Mouse (Mus musculus) forebrain, postnatal 0 days (tissue): ENCODE results near the gene Trmt112. TPM values are rescaled to one million over a fixed set of nuclear protein-coding genes. Genes with fewer than 3 reads are reported as not detected.

Source experiments
- ATAC-seq: fragments of 200-750 bp; cut with Nextera tagmentation; 2 replicates; pipeline ENCODE4 v1.8.0; 2017; ENCODE audit warnings: mild to moderate bottlenecking, moderate library complexity
- DNase-seq: peaks from one replicate; pipeline ENCODE4 v3.0.0-alpha.2; 2015
- H3K27ac ChIP-seq: fragments of 300-500 bp; sonication (generic); 2 replicates; pipeline ENCODE4 v1.5.1; 2014; ENCODE audit warnings: low read depth, mild to moderate bottlenecking, antibody characterized with exemption, low read length, moderate library complexity, mixed read lengths
- H3K27me3 ChIP-seq: fragments of 300-500 bp; sonication (generic); 2 replicates; pipeline ENCODE4 v1.6.1; 2014; ENCODE audit warnings: mild to moderate bottlenecking, low read length, mixed read lengths; ENCODE audit not compliant: insufficient read depth
- H3K36me3 ChIP-seq: fragments of 300-500 bp; sonication (generic); 2 replicates; pipeline ENCODE4 v1.6.1; 2014; ENCODE audit warnings: mild to moderate bottlenecking, moderate library complexity; ENCODE audit not compliant: insufficient read depth
- H3K4me1 ChIP-seq: fragments of 300-500 bp; sonication (generic); 2 replicates; pipeline ENCODE4 v1.6.1; 2014; ENCODE audit warnings: antibody characterized with exemption; ENCODE audit not compliant: insufficient read depth
- H3K4me2 ChIP-seq: fragments of 300-500 bp; sonication (generic); 2 replicates; pipeline ENCODE4 v1.6.1; 2014; ENCODE audit warnings: low read depth, mild to moderate bottlenecking, moderate library complexity
- H3K4me3 ChIP-seq: fragments of 300-500 bp; sonication (generic); 2 replicates; pipeline ENCODE4 v1.5.1; 2014; ENCODE audit warnings: low read depth, low read length, mixed read lengths
- H3K9ac ChIP-seq: fragments of 300-500 bp; sonication (generic); 2 replicates; pipeline ENCODE4 v1.6.1; 2014; ENCODE audit warnings: mild to moderate bottlenecking
- H3K9me3 ChIP-seq: fragments of 300-500 bp; sonication (generic); 2 replicates; pipeline ENCODE4 v1.6.1; 2016; ENCODE audit warnings: low read length
- CTCF ChIP-seq: sonication (generic); IDR thresholded peaks from 2 replicates; pipeline ENCODE4 v1.5.1; 2016; ENCODE audit warnings: antibody characterized with exemption, control low read depth, low read depth
- WGBS: fragments of 180-500 bp; shearing (Covaris S2); extraction: QIAGEN DNeasy Blood & Tissue Kit; methylation state at CpG from one replicate; pipeline ENCODE4 v1.1.7; 2014; 5-methylcytosine and 5-hydroxymethylcytosine counted together
- polyA plus RNA-seq: library from polyadenylated mRNA; unstranded; fragments of >200 nt; fragmentation: Nextera tagmentation; extraction: Ambion mirVana; gene quantifications from 2 replicates; pipeline ENCODE4 v1.2.1, GENCODE M21; 2015
- total RNA-seq: library from RNA; depleted of rRNA; stranded (reverse); fragments of >200 nt; gene quantifications from 2 replicates; pipeline ENCODE4 v1.2.3, GENCODE M21; 2014

Gene Trmt112
- total and polyA plus RNA-seq, 2 experiments from 2014 or later, result 52.3 to 102 TPM

DNA sequence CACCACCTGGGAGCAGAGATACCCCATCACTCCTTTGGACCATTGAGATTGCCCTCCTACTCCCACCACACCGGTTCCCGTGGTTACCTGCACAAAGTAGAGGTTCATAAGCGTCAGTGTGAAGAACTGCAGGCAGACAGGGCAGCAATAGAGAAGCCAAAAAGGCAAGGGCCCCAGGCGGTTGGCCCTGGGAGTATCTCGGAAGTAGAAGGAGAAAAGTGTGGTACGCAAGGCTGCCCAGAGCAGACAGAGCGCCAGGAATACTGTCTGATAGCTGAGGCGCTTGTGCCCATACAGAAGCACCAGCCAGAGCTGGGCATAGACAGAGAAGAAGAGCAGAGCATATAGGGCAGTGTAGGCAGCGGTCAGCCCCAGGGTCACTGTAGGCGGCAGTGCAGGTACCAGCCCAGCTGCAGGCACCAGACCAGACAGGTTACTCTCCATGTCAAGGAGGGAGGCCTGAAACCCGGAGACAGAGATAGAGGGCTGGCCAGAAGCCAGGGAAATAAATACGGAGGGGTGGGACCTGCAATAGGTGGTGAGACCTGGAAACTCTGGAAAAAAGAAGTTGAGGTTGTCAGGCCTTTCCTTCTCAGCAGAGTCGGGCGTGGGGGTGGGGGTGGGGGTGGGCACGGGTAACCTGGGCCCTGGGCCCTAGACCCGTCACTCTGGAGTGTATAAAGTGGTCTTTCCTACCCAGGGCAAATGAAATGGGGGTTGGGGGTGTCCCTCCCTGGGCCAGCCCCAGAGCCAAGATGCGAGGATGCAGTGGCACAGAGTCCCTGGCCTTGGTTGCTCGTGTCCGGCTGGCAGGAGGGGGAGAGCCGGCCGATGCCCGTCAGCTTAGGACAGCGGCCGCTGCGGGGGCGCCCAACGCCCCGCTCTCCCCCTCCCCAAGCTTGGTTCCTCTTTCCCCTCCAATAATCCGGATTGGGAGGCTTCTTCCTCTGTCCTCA, 31.2 kb downstream of the Trmt112 start:
- DNase-seq, result no peak
- H3K36me3 ChIP-seq, result peaks cover 7% of the 10 kb centered on the region; the same call in 1 of the 2 replicates
- TF ChIP-seq CTCF, result no peak
- peak overlapping the region; percentile 88 for H3K4me3 ChIP-seq
- H3K9ac ChIP-seq, result peak overlapping the region; percentile 93
- no peaks in the 10 kb centered on the region for H3K9me3 ChIP-seq
- H3K27ac ChIP-seq, result peak overlapping the region; percentile 95; the same call in 1 of the 2 replicates
- WGBS, result 19% methylated on average over 28 of the region's 29 CpGs
- H3K4me1 ChIP-seq, result peaks cover 20% of the 10 kb centered on the region
- H3K27me3 ChIP-seq, result peaks cover 2% of the 10 kb centered on the region; the same call in 1 of the 2 replicates
- ATAC-seq, result 0 out of 2 replicates have a peak, but pooled peaks have one; percentile 0
- H3K4me2 ChIP-seq, result peak overlapping the region; percentile 97

DNA sequence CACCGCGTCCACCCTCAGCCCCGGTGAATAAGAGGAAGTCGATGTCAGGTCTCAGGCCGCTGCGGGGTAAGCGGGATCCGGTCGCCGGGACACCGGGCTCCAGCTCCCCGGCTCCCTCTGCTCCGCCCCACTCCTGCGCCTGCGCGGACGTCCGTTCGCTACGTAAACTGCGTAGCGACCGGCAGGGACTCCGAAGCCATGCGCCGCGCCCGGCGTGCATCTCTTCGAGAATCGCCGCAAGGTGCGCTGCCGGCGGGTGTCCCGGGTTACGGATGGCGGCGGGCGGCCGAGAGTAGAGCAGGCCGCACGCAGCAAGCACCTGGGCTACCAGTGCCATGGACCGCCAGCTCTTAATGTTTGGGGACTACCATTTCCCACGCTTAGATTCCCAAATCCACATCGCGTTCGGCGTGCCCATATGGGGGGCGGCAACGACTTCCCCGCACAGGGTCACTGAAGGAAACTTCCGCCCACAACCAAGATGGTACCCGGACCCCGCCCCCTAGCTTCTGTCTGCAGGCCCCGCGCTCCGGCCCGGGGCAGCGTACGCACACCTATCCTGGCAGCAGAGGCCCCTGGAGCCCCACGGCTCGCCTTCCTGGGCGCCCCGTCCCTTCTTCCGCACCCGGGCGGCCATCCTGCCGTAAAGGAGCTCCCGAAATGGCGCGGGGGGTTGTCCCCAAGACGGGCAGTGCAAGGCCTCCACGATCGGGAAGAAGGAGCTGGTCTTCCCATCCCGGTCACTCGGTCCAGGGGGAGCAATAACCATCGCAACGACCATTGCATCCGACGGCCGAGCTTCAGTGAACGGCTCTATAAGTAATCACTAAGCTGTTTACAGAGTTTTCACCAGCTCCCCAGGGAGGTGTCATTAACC, 32.1 kb downstream of the Trmt112 start, which contains the start of gene Bad:
Gene Bad, plus strand, starts transcription at position 490 of the 877 bp plus-strand sequence.
- peaks cover 16% of the 10 kb centered on the region for H3K36me3 ChIP-seq
- H3K4me3 ChIP-seq, result peak within 1 kb of the TSS; percentile 88
- peak within 1 kb of the TSS; percentile 95 for H3K27ac ChIP-seq
- peak within 1 kb of the TSS; percentile 93 for H3K9ac ChIP-seq
- 2% methylated on average over 83 of the region's 83 CpGs for WGBS
- H3K9me3 ChIP-seq, result no peaks in the 10 kb centered on the region
- H3K4me2 ChIP-seq, result peak within 1 kb of the TSS; percentile 97
- peak; percentile 14; the same call in 1 of the 2 replicates for TF ChIP-seq CTCF
- H3K4me1 ChIP-seq, result peaks cover 20% of the 10 kb centered on the region
- H3K27me3 ChIP-seq, result no peaks in the 10 kb centered on the region
- DNase-seq, result peak; percentile 98
- peak; percentile 85 for ATAC-seq

- H3K9me3 ChIP-seq, result no peaks in the 10 kb centered on the region
- no peaks in the 10 kb centered on the region for H3K27me3 ChIP-seq
- TF ChIP-seq CTCF, result no peak
- H3K36me3 ChIP-seq, result peaks cover 18% of the 10 kb centered on the region
- WGBS, result under 1% methylated on average over 27 of the region's 27 CpGs
- ATAC-seq (peak; percentile 90), DNase-seq (peak; percentile 88)
- peak within 1 kb of the TSS; percentile 95 for H3K27ac ChIP-seq
- H3K4me3 ChIP-seq, result peak within 1 kb of the TSS; percentile 88
- peak within 1 kb of the TSS; percentile 97 for H3K4me2 ChIP-seq
- peaks cover 20% of the 10 kb centered on the region for H3K4me1 ChIP-seq
- H3K9ac ChIP-seq, result peak within 1 kb of the TSS; percentile 93
Observed at GRCm38 (mm10) chr19:6942249-6942691, 32.8 kb downstream of the Trmt112 start, which contains the start of gene Gpr137. Gene Gpr137, minus strand, starts transcription at chr19:6942480.

DNA sequence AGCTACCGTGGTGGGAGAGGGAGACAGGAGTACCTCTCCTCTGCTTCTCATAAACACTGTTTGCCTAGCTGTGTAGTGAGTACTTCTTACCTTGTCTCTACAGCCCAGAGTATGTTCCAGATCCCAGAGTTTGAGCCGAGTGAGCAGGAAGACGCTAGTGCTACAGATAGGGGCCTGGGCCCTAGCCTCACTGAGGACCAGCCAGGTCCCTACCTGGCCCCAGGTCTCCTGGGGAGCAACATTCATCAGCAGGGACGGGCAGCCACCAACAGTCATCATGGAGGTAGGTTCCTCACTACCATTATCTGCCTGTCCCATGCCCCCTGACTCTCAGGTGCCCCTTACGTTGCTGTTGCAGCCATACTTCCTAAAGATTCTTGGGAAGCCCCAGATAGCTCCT, 33.3 kb downstream of the Trmt112 start:
- no peaks in the 10 kb centered on the region for H3K9me3 ChIP-seq
- peaks cover 20% of the 10 kb centered on the region for H3K4me1 ChIP-seq
- peak overlapping the region; percentile 93 for H3K9ac ChIP-seq
- peak overlapping the region; percentile 88 for H3K4me3 ChIP-seq
- H3K27me3 ChIP-seq, result no peaks in the 10 kb centered on the region
- H3K4me2 ChIP-seq, result peak overlapping the region; percentile 97
- H3K27ac ChIP-seq, result peak overlapping the region; percentile 95
- DNase-seq, result no peak
- 0 out of 2 replicates have a peak, but pooled peaks have one; percentile 1 for ATAC-seq
- WGBS, result 31% methylated on average over 5 of the region's 5 CpGs
- no peak for TF ChIP-seq CTCF
- peaks cover 18% of the 10 kb centered on the region for H3K36me3 ChIP-seq

DNA sequence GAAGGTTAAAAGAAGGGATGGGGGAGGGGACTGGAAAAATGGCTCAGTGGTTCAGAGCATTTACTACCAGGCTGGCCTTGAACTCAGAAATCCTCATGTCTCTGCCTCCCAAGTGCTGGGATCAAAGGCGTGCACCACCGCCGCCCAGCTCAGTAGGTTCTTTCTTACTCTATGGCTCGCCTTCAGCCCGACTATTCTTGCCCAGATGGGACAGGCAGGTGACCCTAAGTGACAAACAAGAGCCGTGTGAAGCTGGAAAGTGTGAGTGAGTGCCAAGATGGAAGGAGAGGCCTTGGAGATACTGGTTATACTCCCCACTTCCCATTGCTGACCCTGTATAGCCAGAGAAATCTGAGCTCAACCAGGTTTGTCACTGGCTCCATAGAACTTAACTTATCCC, 34.2 kb downstream of the Trmt112 start:
- ATAC-seq (no peak), DNase-seq (no peak)
- H3K36me3 ChIP-seq, result peaks cover 14% of the 10 kb centered on the region
- no peak overlapping the region for H3K4me3 ChIP-seq
- H3K27me3 ChIP-seq, result no peaks in the 10 kb centered on the region
- no peaks in the 10 kb centered on the region for H3K9me3 ChIP-seq
- H3K27ac ChIP-seq, result no peak overlapping the region
- no peak overlapping the region for H3K9ac ChIP-seq
- H3K4me2 ChIP-seq, result no peak overlapping the region
- 91% methylated on average over 6 of the region's 6 CpGs for WGBS
- H3K4me1 ChIP-seq, result peaks cover 20% of the 10 kb centered on the region
- TF ChIP-seq CTCF, result no peak

DNA sequence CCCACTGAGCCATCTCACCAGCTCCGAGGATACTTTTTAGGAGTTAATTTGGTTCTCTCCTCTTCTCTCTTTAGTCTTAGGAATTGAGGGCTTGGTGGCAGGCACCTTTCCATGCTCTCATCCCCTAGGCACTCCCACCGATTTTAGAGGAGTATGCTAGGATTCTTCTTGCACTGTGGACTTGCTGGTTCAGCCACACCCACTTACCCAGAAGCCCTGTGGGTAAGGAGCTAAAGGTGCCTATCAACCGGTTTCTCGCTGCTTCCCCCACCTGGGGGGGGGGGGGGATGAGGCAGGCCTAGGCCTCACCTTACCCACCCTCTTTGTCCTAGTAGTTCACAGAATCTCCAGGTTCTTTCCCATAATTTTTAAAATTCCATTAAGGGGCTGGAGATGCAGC, 38.2 kb downstream of the Trmt112 start:
- Histone ChIP-seq H3K4me1 (peaks cover 11% of the 10 kb centered on the region), H3K27ac (no peak overlapping the region), H3K4me2 (no peak overlapping the region), H3K36me3 (peaks cover 14% of the 10 kb centered on the region; the same call in 1 of the 2 replicates), H3K4me3 (no peak overlapping the region), H3K27me3 (no peaks in the 10 kb centered on the region), H3K9ac (no peak overlapping the region), H3K9me3 (no peaks in the 10 kb centered on the region)
- WGBS, result 54% methylated on average over 4 of the region's 4 CpGs
- DNase-seq (no peak), ATAC-seq (no peak)
- TF ChIP-seq CTCF, result no peak
